Mouse (Mus musculus) neutrophil, adult 59 days (primary cell): ENCODE data around the gene Prkcg. TPM values are rescaled to one million over a fixed set of nuclear protein-coding genes. Genes with fewer than 3 reads are reported as not detected.

ENCODE experiments used
- total RNA-seq, 2 experiments: library from RNA; stranded (reverse); gene quantifications; 1 replicate in 1 of 2; 2 replicates in 1 of 2; pipeline ENCODE4 v1.2.4; 2023

The Prkcg gene
- 1 to 10 TPM; 3.0 to 5.4 TPM for total RNA-seq

GRCm38 (mm10) chr7:3288976-3289970 lies at the start of gene Prkcg, which contains the start of gene Myadm:
Gene Prkcg, plus strand, starts transcription at chr7:3289179.
Gene Myadm, plus strand, starts transcription at chr7:3289080.

GRCm38 (mm10) chr7:3332619-3333521 lies 43.9 kb downstream of the Prkcg start, which contains the start of gene Cacng7:
Gene Cacng7, plus strand, starts transcription at chr7:3332955.

Other genes starting within 250 kb of the Prkcg start
- gene AU018091, start 120.0 kb upstream of the Prkcg start, total RNA-seq: not detected
- gene Nlrp12, start 39.4 kb upstream of the Prkcg start, total RNA-seq: 10 to 100 TPM; 39.5 to 46.9 TPM
- 100 to 1,000 TPM; 159 to 179 TPM for gene Myadm, start 99 bp upstream of the Prkcg start, total RNA-seq
- gene Cacng7, start 43.8 kb downstream of the Prkcg start, total RNA-seq: not detected
- gene Cacng8, start 101.5 kb downstream of the Prkcg start, total RNA-seq: under 1 TPM in 1 of 2 experiments, not detected in 1; 0.26 TPM
- not detected for gene Cacng6, start 135.0 kb downstream of the Prkcg start, total RNA-seq
- gene Tarm1, start 213.4 kb downstream of the Prkcg start, total RNA-seq: 10 to 100 TPM; 46.9 to 62.3 TPM